Mouse (Mus musculus) intestine, postnatal 0 days (tissue): ENCODE data around the gene Map1lc3b. TPM values are rescaled to one million over a fixed set of nuclear protein-coding genes. Genes with fewer than 3 reads are reported as not detected.

Experiments used
- ATAC-seq: fragments of 200-750 bp; cut with Nextera tagmentation; 2 replicates; pipeline ENCODE4 v1.8.0; 2017; ENCODE audit warnings: mild to moderate bottlenecking, moderate TSS enrichment, moderate library complexity
- H3K27ac ChIP-seq: fragments of 300-500 bp; sonication (generic); 2 replicates; pipeline ENCODE4 v1.5.1; 2014; ENCODE audit warnings: mild to moderate bottlenecking, low read depth, low read length, moderate library complexity
- H3K27me3 ChIP-seq: fragments of 300-500 bp; sonication (generic); replicated peaks from 2 replicates; pipeline ENCODE4 v1.6.1; 2014; ENCODE audit warnings: low read length, mixed read lengths; ENCODE audit not compliant: control insufficient read depth, insufficient read depth
- H3K36me3 ChIP-seq: fragments of 300-500 bp; sonication (generic); 2 replicates; pipeline ENCODE4 v1.6.1; 2014; ENCODE audit warnings: mild to moderate bottlenecking, moderate library complexity; ENCODE audit not compliant: control insufficient read depth, insufficient read depth
- H3K4me1 ChIP-seq: fragments of 300-500 bp; sonication (generic); replicated peaks from 2 replicates; pipeline ENCODE4 v1.6.1; 2014; ENCODE audit warnings: antibody characterized with exemption, low read length, mixed read lengths; ENCODE audit not compliant: control insufficient read depth, insufficient read depth
- H3K4me2 ChIP-seq: fragments of 300-500 bp; sonication (generic); replicated peaks from 2 replicates; pipeline ENCODE4 v1.6.1; 2014; ENCODE audit warnings: low read depth, mild to moderate bottlenecking, moderate library complexity
- H3K4me3 ChIP-seq: fragments of 300-500 bp; sonication (generic); 2 replicates; pipeline ENCODE4 v1.5.1; 2014; ENCODE audit warnings: low read depth, low read length
- H3K9ac ChIP-seq: fragments of 300-500 bp; sonication (generic); 2 replicates; pipeline ENCODE4 v1.6.1; 2014; ENCODE audit warnings: mild to moderate bottlenecking, low read depth, low read length
- H3K9me3 ChIP-seq: fragments of 300-500 bp; sonication (generic); 2 replicates; pipeline ENCODE4 v1.6.1; 2016; ENCODE audit warnings: mixed run types; ENCODE audit not compliant: control insufficient read depth
- CTCF ChIP-seq: sonication (generic); IDR thresholded peaks from 2 replicates; pipeline ENCODE4 v1.5.1; 2016; ENCODE audit warnings: low read depth, mild to moderate bottlenecking, control low read depth, antibody characterized with exemption, moderate library complexity
- WGBS: fragments of 180-500 bp; shearing (Covaris S2); extraction: QIAGEN DNeasy Blood & Tissue Kit; methylation state at CpG from one replicate; pipeline ENCODE4 v1.1.7; 2014; 5-methylcytosine and 5-hydroxymethylcytosine counted together
- polyA plus RNA-seq: library from polyadenylated mRNA; unstranded; fragments of >200 nt; fragmentation: Nextera tagmentation; extraction: Ambion mirVana; gene quantifications from 2 replicates; pipeline ENCODE4 v1.2.1, GENCODE M21; 2015

Map1lc3b gene
- polyA plus RNA-seq, 1 experiment from 2014 or later, result 264 TPM

DNA sequence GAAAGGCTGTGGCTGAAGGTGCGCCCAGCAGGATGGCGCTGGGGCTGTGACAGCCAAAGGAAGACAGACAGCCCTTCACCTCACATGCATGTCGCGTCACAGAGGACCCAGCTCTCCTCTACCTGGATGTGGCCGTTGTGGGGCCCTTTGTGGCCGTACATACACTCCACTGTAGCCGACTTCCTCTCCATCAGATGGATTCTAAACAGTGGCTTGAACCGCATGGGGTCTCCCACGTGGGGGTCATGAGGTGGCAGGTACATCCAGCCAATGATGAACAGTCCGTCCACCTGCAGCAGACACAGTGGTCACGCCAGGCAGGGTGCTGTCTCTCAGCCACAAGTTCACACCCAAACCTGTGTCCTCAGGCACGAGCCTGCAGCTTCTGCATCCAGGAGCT, 30.4 kb upstream of the Map1lc3b start:
- H3K9me3 ChIP-seq, result no peaks in the 10 kb centered on the region
- no peak overlapping the region for H3K4me2 ChIP-seq
- WGBS, result 88% methylated on average over 12 of the region's 12 CpGs
- no peaks in the 10 kb centered on the region for H3K27me3 ChIP-seq
- H3K36me3 ChIP-seq, result peaks cover 24% of the 10 kb centered on the region; the same call in 1 of the 2 replicates
- no peak overlapping the region for H3K9ac ChIP-seq
- H3K4me1 ChIP-seq, result no peaks in the 10 kb centered on the region
- H3K27ac ChIP-seq, result no peak overlapping the region
- TF ChIP-seq CTCF, result no peak
- no peak for ATAC-seq
- H3K4me3 ChIP-seq, result no peak overlapping the region

DNA sequence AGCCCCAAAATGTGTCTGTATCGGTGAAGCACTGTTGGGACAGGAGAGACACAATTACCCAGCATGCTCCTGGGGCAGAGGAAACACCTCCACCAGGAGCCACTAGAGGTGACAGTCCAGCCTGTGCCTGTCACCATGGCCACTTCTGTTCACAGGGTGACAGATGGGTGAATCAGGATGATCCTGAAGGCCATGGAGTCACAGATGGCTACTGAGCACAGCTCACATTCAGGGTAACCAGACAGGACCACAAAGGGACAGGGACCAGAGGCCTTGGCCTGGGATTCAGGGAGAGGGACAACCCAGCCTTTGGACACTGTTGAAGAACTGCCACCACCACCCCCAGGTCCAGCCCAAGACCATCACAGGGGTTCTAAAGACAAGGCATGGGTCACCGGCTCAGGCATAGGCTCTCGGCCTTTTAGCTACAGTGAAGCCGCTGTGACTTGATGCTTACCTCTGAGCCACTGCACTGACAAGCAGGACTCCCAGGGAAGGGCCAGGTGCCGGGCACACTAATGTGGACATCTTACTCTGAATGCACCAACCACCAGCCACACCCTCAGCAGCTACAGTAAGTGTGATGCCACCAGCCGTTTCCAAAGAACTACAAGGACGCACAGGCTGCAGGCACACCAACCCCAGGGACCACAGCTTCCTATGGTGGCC, 29.6 kb upstream of the Map1lc3b start:
- Histone ChIP-seq H3K4me1 (no peaks in the 10 kb centered on the region), H3K4me3 (no peak overlapping the region), H3K9ac (no peak overlapping the region), H3K4me2 (no peak overlapping the region), H3K9me3 (no peaks in the 10 kb centered on the region), H3K36me3 (peaks cover 18% of the 10 kb centered on the region; the same call in 1 of the 2 replicates), H3K27ac (no peak overlapping the region), H3K27me3 (no peaks in the 10 kb centered on the region)
- TF ChIP-seq CTCF, result no peak
- ATAC-seq, result no peak
- WGBS, result 95% methylated on average over 7 of the region's 7 CpGs

DNA sequence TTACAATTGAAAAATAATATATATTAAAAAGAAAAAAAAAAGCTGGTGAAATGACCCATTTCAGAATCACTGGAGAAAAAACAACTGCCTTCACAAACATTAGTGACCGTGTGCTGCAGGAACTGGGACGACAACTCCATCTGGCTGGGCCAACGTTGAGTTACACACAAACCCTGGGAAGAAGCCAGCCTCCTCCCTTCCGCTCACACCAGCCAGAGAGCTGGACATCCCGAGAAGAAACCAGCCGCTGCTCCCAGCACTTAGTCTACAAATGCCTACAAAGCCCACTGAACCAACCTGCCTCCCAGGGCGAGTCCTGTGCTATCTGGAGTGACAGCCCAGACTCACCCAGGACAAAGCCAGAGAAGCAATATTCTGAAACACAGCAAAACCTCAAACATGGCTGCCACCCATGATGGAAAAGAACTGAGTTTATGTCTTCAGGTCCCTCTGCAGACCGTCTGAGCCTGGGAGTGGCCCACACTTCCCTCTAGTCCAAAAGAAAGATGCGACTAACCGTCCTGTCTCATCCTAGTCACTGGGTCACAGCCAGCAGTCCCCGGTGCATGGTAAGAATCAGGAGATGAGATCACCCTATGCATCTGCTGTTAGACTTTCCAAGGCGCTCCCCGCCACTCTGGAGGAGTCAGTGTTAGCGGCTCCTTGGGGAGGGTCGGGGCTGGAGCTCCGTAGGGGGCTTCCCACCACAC, 28.4 kb upstream of the Map1lc3b start:
- no peak overlapping the region for H3K4me3 ChIP-seq
- H3K36me3 ChIP-seq, result peaks cover 24% of the 10 kb centered on the region; the same call in 1 of the 2 replicates
- H3K4me2 ChIP-seq, result no peak overlapping the region
- no peaks in the 10 kb centered on the region for H3K27me3 ChIP-seq
- ATAC-seq, result no peak
- no peak overlapping the region for H3K27ac ChIP-seq
- no peaks in the 10 kb centered on the region for H3K4me1 ChIP-seq
- no peak for TF ChIP-seq CTCF
- no peak overlapping the region for H3K9ac ChIP-seq
- no peaks in the 10 kb centered on the region for H3K9me3 ChIP-seq
- 81% methylated on average over 16 of the region's 16 CpGs for WGBS

DNA sequence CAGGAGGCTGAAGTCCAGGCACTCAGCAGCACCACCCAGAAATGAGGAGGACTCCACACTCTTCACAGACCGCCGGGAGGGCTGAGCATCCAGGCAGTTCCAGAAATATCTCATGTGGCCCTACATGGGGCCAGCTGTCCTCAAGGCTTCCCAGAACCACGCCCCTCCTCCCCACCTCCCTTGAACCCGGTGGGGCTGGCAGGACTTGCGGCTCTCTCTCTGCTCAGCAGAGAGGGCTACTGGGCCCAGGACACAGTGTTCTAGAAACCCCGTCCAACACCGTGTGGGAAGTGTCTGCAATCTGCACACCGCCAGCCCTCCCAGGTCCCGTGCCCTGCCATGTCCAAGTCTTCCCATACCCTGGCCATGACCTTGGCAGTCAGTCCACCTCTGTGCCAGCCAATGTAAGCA, 27.2 kb upstream of the Map1lc3b start:
- Histone ChIP-seq H3K4me3 (no peak overlapping the region), H3K27me3 (no peaks in the 10 kb centered on the region), H3K9me3 (no peaks in the 10 kb centered on the region), H3K4me2 (no peak overlapping the region), H3K4me1 (no peaks in the 10 kb centered on the region), H3K27ac (no peak overlapping the region), H3K9ac (no peak overlapping the region), H3K36me3 (peaks cover 24% of the 10 kb centered on the region; the same call in 1 of the 2 replicates)
- WGBS, result 67% methylated on average over 9 of the region's 9 CpGs
- ATAC-seq, result no peak
- TF ChIP-seq CTCF, result no peak

DNA sequence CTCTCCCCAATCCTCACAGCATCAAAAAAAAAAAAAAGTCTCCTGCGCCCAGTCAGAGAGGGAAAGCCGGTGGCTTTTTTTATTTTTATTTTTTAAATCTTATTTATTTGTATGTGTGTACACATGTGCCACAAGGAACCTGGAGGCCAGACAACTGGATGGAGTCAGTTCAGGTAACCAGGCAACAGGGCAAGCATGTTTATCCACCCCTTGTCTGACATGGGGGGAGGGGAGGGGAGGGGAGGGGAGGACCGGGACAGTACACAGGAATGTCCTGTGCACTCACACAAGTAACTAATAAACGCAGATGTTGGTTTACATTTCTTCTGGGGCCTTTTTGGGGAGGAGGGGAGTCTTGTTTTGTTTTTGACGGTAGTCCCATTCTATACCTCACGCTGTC, 26.5 kb upstream of the Map1lc3b start:
- H3K4me1 ChIP-seq, result no peaks in the 10 kb centered on the region
- TF ChIP-seq CTCF, result no peak
- H3K27me3 ChIP-seq, result no peaks in the 10 kb centered on the region
- no peaks in the 10 kb centered on the region for H3K9me3 ChIP-seq
- H3K9ac ChIP-seq, result no peak overlapping the region
- no peak overlapping the region for H3K27ac ChIP-seq
- peaks cover 21% of the 10 kb centered on the region; the same call in 1 of the 2 replicates for H3K36me3 ChIP-seq
- 65% methylated on average over 6 of the region's 6 CpGs for WGBS
- ATAC-seq, result no peak
- H3K4me2 ChIP-seq, result no peak overlapping the region
- no peak overlapping the region for H3K4me3 ChIP-seq

DNA sequence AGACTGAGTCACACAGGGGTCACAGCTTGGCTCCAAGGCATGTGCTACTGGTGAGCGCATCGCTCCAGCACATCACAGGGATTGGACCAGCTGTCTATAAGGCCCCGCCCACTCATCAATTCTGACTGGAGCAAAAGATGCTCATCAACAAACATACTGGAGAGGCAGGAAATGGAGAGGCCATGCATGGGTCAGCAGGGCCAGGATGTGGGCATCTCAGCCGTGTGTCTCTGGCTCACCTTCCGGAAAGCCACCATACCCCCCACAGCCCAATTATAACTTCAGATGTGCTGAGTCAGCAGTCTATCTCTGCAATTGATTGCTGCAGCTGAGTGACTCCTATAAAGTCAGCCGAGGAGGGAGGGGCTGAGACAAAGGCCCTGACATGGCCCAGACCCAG, 21.8 kb upstream of the Map1lc3b start:
- WGBS, result 64% methylated on average over 6 of the region's 6 CpGs
- no peaks in the 10 kb centered on the region for H3K4me1 ChIP-seq
- H3K36me3 ChIP-seq, result peaks cover 6% of the 10 kb centered on the region; the same call in 1 of the 2 replicates
- TF ChIP-seq CTCF, result no peak
- no peak overlapping the region for H3K4me3 ChIP-seq
- no peaks in the 10 kb centered on the region for H3K9me3 ChIP-seq
- H3K9ac ChIP-seq, result no peak overlapping the region
- H3K27me3 ChIP-seq, result no peaks in the 10 kb centered on the region
- H3K4me2 ChIP-seq, result no peak overlapping the region
- ATAC-seq, result no peak
- no peak overlapping the region for H3K27ac ChIP-seq
